Comparison of ENCODE assay signal across 9 mouse cellular contexts in genomic region chr9:64386466-64387211, GRCm38 (mm10). TPM values are rescaled to one million over a fixed set of nuclear protein-coding genes. Genes with fewer than 3 reads are reported as not detected.
DNase-seq lines count a peak whose midpoint lies in the region; ATAC-seq and TF ChIP-seq lines count a peak whose summit lies in the region.
"Had no signal": no experiment of that assay in that cellular context is flagged by ENCODE, and none has a peak within 500 bp of the region (broad histone marks: within the 10 kb centered on the region; RNA-seq: fewer than 3 reads in every experiment).

No protein-coding gene starts in this region.

- no peak overlapping the region for H3K27ac ChIP-seq in heart, embryonic 14.5 days (replicated peaks in 1 of 2; ENCODE audit: control insufficient read depth in 1 of 2, insufficient read depth in 1 of 2, low read depth in 2 of 2, low read length in 2 of 2)
- no peak overlapping the region for H3K27ac ChIP-seq in forebrain, embryonic 12.5 days
- no peak overlapping the region for H3K27ac ChIP-seq in limb, embryonic 13.5 days
- no peak overlapping the region for H3K27ac ChIP-seq in stomach, embryonic 15.5 days

- WGBS in heart, embryonic 14.5 days: 2% methylated on average over 45 of the region's 45 CpGs
- under 1% methylated on average over 45 of the region's 45 CpGs for WGBS in forebrain, embryonic 12.5 days
- under 1% methylated on average over 45 of the region's 45 CpGs for WGBS in limb, embryonic 13.5 days
- 2% methylated on average over 45 of the region's 45 CpGs for WGBS in stomach, embryonic 15.5 days
- WGBS in lung, adult 2 months: 3% methylated on average over 45 of the region's 45 CpGs

- H3K4me3 ChIP-seq in heart, embryonic 14.5 days (ENCODE audit: control insufficient read depth in 1 of 2, insufficient read depth in 1 of 2, low read depth in 1 of 2, low read length in 2 of 2): peak overlapping the region; percentile 54 to 65
- peak overlapping the region; percentile 61 for H3K4me3 ChIP-seq in forebrain, embryonic 12.5 days (replicated peaks)
- peak overlapping the region; percentile 57 for H3K4me3 ChIP-seq in limb, embryonic 13.5 days
- peak overlapping the region; percentile 50 for H3K4me3 ChIP-seq in stomach, embryonic 15.5 days (replicated peaks)
- H3K4me3 ChIP-seq in lung, adult 2 months (replicated peaks; ENCODE audit: extremely low read depth, low read depth, low read length): no peak overlapping the region

- no peak for ATAC-seq in heart, embryonic 14.5 days (ENCODE audit: insufficient number of reproducible peaks, insufficient read depth, low FRiP score, low read depth)
- ATAC-seq in forebrain, embryonic 12.5 days (ENCODE audit: low FRiP score): no peak
- no peak for ATAC-seq in limb, embryonic 13.5 days (ENCODE audit: low FRiP score, low read depth)
- no peak for ATAC-seq in stomach, embryonic 15.5 days (ENCODE audit: insufficient read depth, low FRiP score, low read depth)

- no peak for TF ChIP-seq POLR2A in lung, adult 2 months (IDR thresholded peaks at IDR 0.05; ENCODE audit: borderline replicate concordance, extremely low read depth, low read depth, low read length)

- no peaks in the 10 kb centered on the region for H3K9me3 ChIP-seq in heart, embryonic 14.5 days (ENCODE audit: control insufficient read depth, low read length)
- H3K9me3 ChIP-seq in forebrain, embryonic 12.5 days: no peaks in the 10 kb centered on the region
- H3K9me3 ChIP-seq in limb, embryonic 13.5 days: no peaks in the 10 kb centered on the region
- H3K9me3 ChIP-seq in stomach, embryonic 15.5 days: no peaks in the 10 kb centered on the region

- no peaks in the 10 kb centered on the region for H3K36me3 ChIP-seq in heart, embryonic 14.5 days (ENCODE audit: control insufficient read depth, insufficient read depth, low read length)
- H3K36me3 ChIP-seq in forebrain, embryonic 12.5 days (replicated peaks): no peaks in the 10 kb centered on the region
- H3K36me3 ChIP-seq in limb, embryonic 13.5 days: no peaks in the 10 kb centered on the region
- no peaks in the 10 kb centered on the region for H3K36me3 ChIP-seq in stomach, embryonic 15.5 days
- H3K36me3 ChIP-seq: G1E had no signal

- peaks cover 7 to 19% of the 10 kb centered on the region in 2 experiments for H3K4me1 ChIP-seq in heart, embryonic 14.5 days (ENCODE audit: control insufficient read depth in 2 of 2, insufficient read depth in 2 of 2, low read length in 2 of 2)
- peaks cover 22% of the 10 kb centered on the region for H3K4me1 ChIP-seq in forebrain, embryonic 12.5 days
- peaks cover 36% of the 10 kb centered on the region for H3K4me1 ChIP-seq in limb, embryonic 13.5 days
- peaks cover 15% of the 10 kb centered on the region for H3K4me1 ChIP-seq in stomach, embryonic 15.5 days
- H3K4me1 ChIP-seq in lung, adult 2 months (ENCODE audit: control insufficient read depth, insufficient read depth, low read length): peaks cover 6% of the 10 kb centered on the region; the same call in 1 of the 2 replicates

- no peak for TF ChIP-seq CTCF in lung, adult 2 months (IDR thresholded peaks at IDR 0.05; ENCODE audit: insufficient read depth, low read length)

- no peak for DNase-seq in heart, adult 9 months (ENCODE audit: low spot score in 2 of 2)
- DNase-seq in cerebellum, adult 11 months: peak; percentile 80
- DNase-seq in thymus, postnatal 0 days (ENCODE audit: low spot score): no peak
- DNase-seq in lung, adult 2 months: no peak

- H3K27me3 ChIP-seq in heart, embryonic 14.5 days (ENCODE audit: control insufficient read depth, insufficient read depth, low read length): peaks cover 58% of the 10 kb centered on the region
- peaks cover 74% of the 10 kb centered on the region for H3K27me3 ChIP-seq in forebrain, embryonic 12.5 days
- peaks cover 77% of the 10 kb centered on the region for H3K27me3 ChIP-seq in limb, embryonic 13.5 days
- H3K27me3 ChIP-seq in stomach, embryonic 15.5 days (replicated peaks): peaks cover 43% of the 10 kb centered on the region

- H3K9ac ChIP-seq in heart, embryonic 14.5 days (ENCODE audit: low read length): peak overlapping the region; percentile 62
- peak overlapping the region; percentile 68 for H3K9ac ChIP-seq in forebrain, embryonic 12.5 days
- H3K9ac ChIP-seq in limb, embryonic 13.5 days: peak overlapping the region; percentile 58
- 0 out of 2 replicates have a peak overlapping the region, but pooled peaks have one; percentile 0 for H3K9ac ChIP-seq in stomach, embryonic 15.5 days

- H3K4me2 ChIP-seq in heart, embryonic 14.5 days (ENCODE audit: low read length): peak overlapping the region; percentile 100
- H3K4me2 ChIP-seq in forebrain, embryonic 12.5 days: peak overlapping the region; percentile 99
- peak overlapping the region; percentile 98 for H3K4me2 ChIP-seq in limb, embryonic 13.5 days (replicated peaks)
- peak overlapping the region; percentile 100 for H3K4me2 ChIP-seq in stomach, embryonic 15.5 days

RNA-seq across cellular contexts. Expression of gene Megf11, which starts 1.2 kb away (rescaled TPM):
- polyA plus RNA-seq in heart, embryonic 14.5 days (2014; fragmentation: Nextera tagmentation; extraction: Ambion mirVana): 0.70 and 0.92 TPM in 2 replicates
- polyA plus RNA-seq in forebrain, embryonic 12.5 days (2016; fragmentation: Nextera tagmentation; extraction: Ambion mirVana): 3.8 and 5.2 TPM in 2 replicates
- polyA plus RNA-seq in limb, embryonic 13.5 days (2015; fragmentation: Nextera tagmentation; extraction: Ambion mirVana): 1.2 TPM in 2 replicates
- 1.2 and 1.4 TPM in 2 replicates for polyA plus RNA-seq in stomach, embryonic 15.5 days (2015; fragmentation: Nextera tagmentation; extraction: Ambion mirVana)
- polyA plus RNA-seq in thymus, postnatal 0 days (2015; fragmentation: Nextera tagmentation; extraction: Ambion mirVana): 0.58 and 0.75 TPM in 2 replicates
- polyA plus RNA-seq in lung, adult 2 months (2012; rRNA removed): 0.52 and 0.67 TPM in 2 replicates

RNA-seq across cellular contexts. Expression of gene Dis3l, which starts 45.6 kb away (rescaled TPM):
- 19.3 and 20.1 TPM in 2 replicates for polyA plus RNA-seq in heart, embryonic 14.5 days (2014; fragmentation: Nextera tagmentation; extraction: Ambion mirVana)
- polyA plus RNA-seq in forebrain, embryonic 12.5 days (2016; fragmentation: Nextera tagmentation; extraction: Ambion mirVana): 24.8 and 24.9 TPM in 2 replicates
- polyA plus RNA-seq in limb, embryonic 13.5 days (2015; fragmentation: Nextera tagmentation; extraction: Ambion mirVana): 21.4 and 23.0 TPM in 2 replicates
- polyA plus RNA-seq in stomach, embryonic 15.5 days (2015; fragmentation: Nextera tagmentation; extraction: Ambion mirVana): 17.9 and 20.4 TPM in 2 replicates
- polyA plus RNA-seq in thymus, postnatal 0 days (2015; fragmentation: Nextera tagmentation; extraction: Ambion mirVana): 13.0 and 14.8 TPM in 2 replicates
- 8.2 and 8.9 TPM in 2 replicates for polyA plus RNA-seq in lung, adult 2 months (2012; rRNA removed)

Comparison
In these comparisons a context has a peak if more than half of its experiments do, and no peak if none do; other contexts are left out.
1. H3K9ac ChIP-seq: peak in every context shown above with its lines; median percentile 68 in forebrain, embryonic 12.5 days; 62 in heart, embryonic 14.5 days; 58 in limb, embryonic 13.5 days; 0 in stomach, embryonic 15.5 days.